Mouse (Mus musculus): ENCODE results near the gene Itsn2. TPM values are rescaled to one million over a fixed set of nuclear protein-coding genes. Genes with fewer than 3 reads are reported as not detected.
"Not testable (repeated sequence)": the region's sequence is repeated elsewhere in the genome, so short reads cannot be mapped to it uniquely, and the experiment has no call there.

The Itsn2 gene
- polyA plus RNA-seq, 1 experiment from 2014 or later: 24.9 TPM

DNA sequence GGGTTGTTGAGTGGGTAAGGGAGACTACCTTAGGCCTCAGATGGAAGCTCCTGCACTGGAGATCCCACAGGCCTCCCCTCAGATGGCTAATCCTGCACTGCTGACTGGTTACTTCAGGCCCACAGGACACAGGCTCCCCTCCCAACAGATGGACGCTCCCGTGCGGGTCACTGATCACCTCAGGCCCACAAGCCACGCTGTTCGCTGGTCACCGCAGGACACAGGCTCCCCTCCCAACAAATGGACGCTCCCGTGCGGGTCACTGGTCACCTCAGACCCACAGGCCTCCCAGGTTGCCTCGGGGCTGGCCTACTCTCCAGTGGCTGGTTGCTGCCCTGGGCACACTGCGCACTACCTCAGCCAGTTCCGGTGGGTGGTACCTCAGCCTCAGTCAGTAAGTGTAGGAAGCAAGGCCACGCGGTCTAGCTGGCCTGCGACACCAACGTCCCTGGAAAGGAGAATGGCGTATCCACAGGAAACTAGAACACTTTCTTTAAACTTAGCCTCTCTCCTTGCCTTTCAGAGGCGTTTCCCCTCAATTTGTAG is 145.7 kb downstream of the Itsn2 start, which contains the start of gene Fam228a:
Gene Fam228a (minus strand): TSS at position 400 of the 546 bp plus-strand sequence.
- H3K4me3 ChIP-seq (replicated peaks; ENCODE audit: low read length): no peak within 1 kb of the TSS
- no peak for ATAC-seq
- WGBS: 85% methylated on average over 18 of the region's 18 CpGs
- no peaks in the 10 kb centered on the region for H3K4me1 ChIP-seq (replicated peaks; ENCODE audit: control insufficient read depth, insufficient read depth, low read length)
- H3K4me2 ChIP-seq (ENCODE audit: low read length): no peak within 1 kb of the TSS
- no peak within 1 kb of the TSS for H3K9ac ChIP-seq (replicated peaks; ENCODE audit: low read depth, low read length)
- no peaks in the 10 kb centered on the region for H3K36me3 ChIP-seq (ENCODE audit: control insufficient read depth, insufficient read depth)
- H3K27me3 ChIP-seq (replicated peaks; ENCODE audit: control insufficient read depth, insufficient read depth, low read length): no peaks in the 10 kb centered on the region
- H3K9me3 ChIP-seq (ENCODE audit: control insufficient read depth, low read length): no peaks in the 10 kb centered on the region
- H3K27ac ChIP-seq (ENCODE audit: low read length): no peak within 1 kb of the TSS

DNA sequence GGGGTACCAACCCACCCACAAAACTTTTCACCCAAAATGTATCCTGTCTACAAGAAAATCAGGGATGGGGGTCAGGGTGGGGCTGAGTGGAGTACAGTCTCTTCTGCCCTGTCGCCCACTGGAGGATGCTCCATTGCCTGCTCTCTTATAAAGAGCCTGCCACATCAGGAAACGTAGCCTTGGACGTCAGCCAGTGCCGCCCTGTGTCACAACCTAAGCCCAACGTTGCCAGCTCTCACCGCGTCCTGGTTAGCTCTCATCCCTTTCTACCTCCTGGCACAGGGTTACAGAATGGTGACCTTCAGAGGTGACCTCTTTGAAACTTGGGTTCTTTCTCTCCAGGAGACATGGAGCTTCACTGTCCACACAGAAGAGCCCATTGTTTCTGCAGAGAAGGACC is 148.4 kb downstream of the Itsn2 start:
- H3K27me3 ChIP-seq (replicated peaks; ENCODE audit: control insufficient read depth, insufficient read depth, low read length): no peaks in the 10 kb centered on the region
- no peak overlapping the region for H3K9ac ChIP-seq (replicated peaks; ENCODE audit: low read depth, low read length)
- H3K4me2 ChIP-seq (ENCODE audit: low read length): no peak overlapping the region
- no peaks in the 10 kb centered on the region for H3K9me3 ChIP-seq (ENCODE audit: control insufficient read depth, low read length)
- ATAC-seq: no peak
- no peaks in the 10 kb centered on the region for H3K36me3 ChIP-seq (ENCODE audit: control insufficient read depth, insufficient read depth)
- H3K4me3 ChIP-seq (replicated peaks; ENCODE audit: low read length): no peak overlapping the region
- WGBS: 67% methylated on average over 7 of the region's 7 CpGs
- no peaks in the 10 kb centered on the region for H3K4me1 ChIP-seq (replicated peaks; ENCODE audit: control insufficient read depth, insufficient read depth, low read length)
- no peak overlapping the region for H3K27ac ChIP-seq (ENCODE audit: low read length)

- no peak overlapping the region for H3K4me2 ChIP-seq (ENCODE audit: low read length)
- H3K9ac ChIP-seq (replicated peaks; ENCODE audit: low read depth, low read length): no peak overlapping the region
- H3K9me3 ChIP-seq (ENCODE audit: control insufficient read depth, low read length): no peaks in the 10 kb centered on the region
- H3K27me3 ChIP-seq (replicated peaks; ENCODE audit: control insufficient read depth, insufficient read depth, low read length): no peaks in the 10 kb centered on the region
- H3K36me3 ChIP-seq (ENCODE audit: control insufficient read depth, insufficient read depth): no peaks in the 10 kb centered on the region
- no peaks in the 10 kb centered on the region for H3K4me1 ChIP-seq (replicated peaks; ENCODE audit: control insufficient read depth, insufficient read depth, low read length)
- no peak overlapping the region for H3K4me3 ChIP-seq (replicated peaks; ENCODE audit: low read length)
- ATAC-seq: no peak
- H3K27ac ChIP-seq (ENCODE audit: low read length): no peak overlapping the region
- 91% methylated on average over 3 of the region's 3 CpGs for WGBS
Observed at GRCm38 (mm10) chr12:4742183-4742582, 149.7 kb downstream of the Itsn2 start.

DNA sequence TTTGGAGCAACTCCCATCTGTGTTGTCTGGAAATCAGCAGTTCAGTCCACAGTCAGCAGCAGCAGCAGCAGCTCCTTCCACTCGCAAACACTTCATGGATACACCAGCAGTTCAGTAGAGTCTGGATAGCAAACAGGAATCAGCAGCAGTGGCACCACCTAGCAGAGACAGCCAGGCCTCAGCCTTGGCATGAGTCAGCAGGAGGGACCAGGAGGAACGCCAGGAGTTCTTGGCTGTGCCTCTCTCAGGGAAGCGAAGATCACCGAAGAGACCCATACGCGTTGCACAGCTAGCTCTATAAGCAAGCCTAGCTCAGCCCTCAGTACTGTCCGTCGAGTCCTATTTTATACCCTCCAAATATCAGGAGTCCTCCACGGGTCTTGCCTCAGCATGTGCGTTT is 152.0 kb downstream of the Itsn2 start:
- ATAC-seq: no peak
- Histone ChIP-seq H3K27me3 (replicated peaks; ENCODE audit: control insufficient read depth, insufficient read depth, low read length) (no peaks in the 10 kb centered on the region), H3K4me3 (replicated peaks; ENCODE audit: low read length) (no peak overlapping the region), H3K9me3 (ENCODE audit: control insufficient read depth, low read length) (no peaks in the 10 kb centered on the region), H3K4me2 (ENCODE audit: low read length) (no peak overlapping the region), H3K27ac (ENCODE audit: low read length) (no peak overlapping the region), H3K4me1 (replicated peaks; ENCODE audit: control insufficient read depth, insufficient read depth, low read length) (no peaks in the 10 kb centered on the region), H3K36me3 (ENCODE audit: control insufficient read depth, insufficient read depth) (no peaks in the 10 kb centered on the region), H3K9ac (replicated peaks; ENCODE audit: low read depth, low read length) (no peak overlapping the region)
- WGBS: 91% methylated on average over 10 of the region's 10 CpGs

GRCm38 (mm10) chr12:4754451-4754850 is 162.0 kb downstream of the Itsn2 start:
- ATAC-seq; H3K4me1 ChIP-seq (replicated peaks; ENCODE audit: control insufficient read depth, insufficient read depth, low read length); H3K9ac ChIP-seq (replicated peaks; ENCODE audit: low read depth, low read length); H3K36me3 ChIP-seq (ENCODE audit: control insufficient read depth, insufficient read depth); H3K9me3 ChIP-seq (ENCODE audit: control insufficient read depth, low read length); H3K27ac ChIP-seq (ENCODE audit: low read length); H3K27me3 ChIP-seq (replicated peaks; ENCODE audit: control insufficient read depth, insufficient read depth, low read length); H3K4me2 ChIP-seq (ENCODE audit: low read length); H3K4me3 ChIP-seq (replicated peaks; ENCODE audit: low read length): not testable (repeated sequence)
- 92% methylated on average over 4 of the region's 4 CpGs for WGBS

DNA sequence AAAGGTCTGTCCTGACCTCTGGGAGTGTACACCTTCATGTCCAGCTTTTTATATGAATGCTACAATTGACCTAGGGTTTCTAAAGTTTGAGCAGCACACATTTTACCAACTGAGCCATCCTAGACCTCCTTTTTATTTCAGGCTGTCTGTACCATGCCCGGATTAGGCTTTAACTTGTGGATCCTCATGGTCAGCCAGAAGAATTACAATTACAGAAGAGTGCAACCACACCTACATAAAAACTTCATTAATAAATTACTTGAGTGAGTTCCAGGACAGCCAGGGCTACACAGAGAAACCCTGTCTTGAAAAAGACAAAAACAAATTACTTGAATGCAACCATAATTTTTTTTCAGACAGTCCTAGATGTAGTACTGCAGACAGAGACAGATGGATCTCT is 164.6 kb downstream of the Itsn2 start:
- ATAC-seq: no peak
- no peak overlapping the region for H3K27ac ChIP-seq (ENCODE audit: low read length)
- no peak overlapping the region for H3K9ac ChIP-seq (replicated peaks; ENCODE audit: low read depth, low read length)
- no peaks in the 10 kb centered on the region for H3K9me3 ChIP-seq (ENCODE audit: control insufficient read depth, low read length)
- H3K27me3 ChIP-seq (replicated peaks; ENCODE audit: control insufficient read depth, insufficient read depth, low read length): no peaks in the 10 kb centered on the region
- no peaks in the 10 kb centered on the region for H3K36me3 ChIP-seq (ENCODE audit: control insufficient read depth, insufficient read depth)
- no peaks in the 10 kb centered on the region for H3K4me1 ChIP-seq (replicated peaks; ENCODE audit: control insufficient read depth, insufficient read depth, low read length)
- WGBS: 97% methylated on average over 1 of the region's 1 CpGs
- no peak overlapping the region for H3K4me2 ChIP-seq (ENCODE audit: low read length)
- H3K4me3 ChIP-seq (replicated peaks; ENCODE audit: low read length): no peak overlapping the region

Other genes with a start within 250 kb of the Itsn2 start
- gene Ncoa1, start 115.5 kb upstream of the Itsn2 start, polyA plus RNA-seq (2015; fragmentation: Nextera tagmentation; extraction: Ambion mirVana): 16.4 and 21.0 TPM in 2 replicates
- gene Gm3625, start 289 bp downstream of the Itsn2 start, polyA plus RNA-seq (2015; fragmentation: Nextera tagmentation; extraction: Ambion mirVana): not detected in 2 replicates
- 0.73 and 1.0 TPM in 2 replicates for gene Fam228a, start 145.8 kb downstream of the Itsn2 start, polyA plus RNA-seq (2015; fragmentation: Nextera tagmentation; extraction: Ambion mirVana)
- gene Pfn4, start 176.4 kb downstream of the Itsn2 start, polyA plus RNA-seq (2015; fragmentation: Nextera tagmentation; extraction: Ambion mirVana): 11.3 and 12.5 TPM in 2 replicates
- 5.1 and 6.7 TPM in 2 replicates for gene Fam228b, start 176.6 kb downstream of the Itsn2 start, polyA plus RNA-seq (2015; fragmentation: Nextera tagmentation; extraction: Ambion mirVana)
- 233 and 243 TPM in 2 replicates for gene Sf3b6, start 224.9 kb downstream of the Itsn2 start, polyA plus RNA-seq (2015; fragmentation: Nextera tagmentation; extraction: Ambion mirVana)
- gene Fkbp1b, start 249.0 kb downstream of the Itsn2 start, polyA plus RNA-seq (2015; fragmentation: Nextera tagmentation; extraction: Ambion mirVana): 23.7 and 25.5 TPM in 2 replicates